Mouse (Mus musculus) left cerebral cortex, adult 18-20 months (tissue): ENCODE results near the gene Plk1. TPM values are rescaled to one million over a fixed set of nuclear protein-coding genes. Genes with fewer than 3 reads are reported as not detected.

ENCODE experiments used
- DNase-seq, 2 experiments: peaks; one replicate each; pipeline ENCODE4 v3.0.0; 2021 to 2022; ENCODE audit warnings: low spot score in 2 of 2, mixed read lengths in 1 of 2
- long read RNA-seq, 2 experiments: library from polyadenylated mRNA; stranded (forward); transcript quantifications; one replicate each; pipeline ENCODE4 v2.0.0; 2021
- total RNA-seq, 2 experiments: library from RNA; stranded (reverse); gene quantifications; 2 replicates each; pipeline ENCODE4 v1.2.3; 2021

The Plk1 gene
- 1 to 10 TPM; 1.0 to 1.4 TPM for total RNA-seq
- long read RNA-seq, experiment 1: 0 reads
- long read RNA-seq, experiment 2, partial matches to known transcripts: 0 of 1 reads
- long read RNA-seq, experiment 2, other reads (novel, unspliced or antisense): 1 of 1 reads

- DNase-seq: peak; percentile 82 to 86
Observed at GRCm38 (mm10) chr7:122158915-122159902, at the start of gene Plk1. Gene Plk1 (plus strand): TSS chr7:122159439.

GRCm38 (mm10) chr7:122123518-122123917 is 35.7 kb upstream of the Plk1 start:
- DNase-seq: no peak

GRCm38 (mm10) chr7:122125636-122126035 is 33.6 kb upstream of the Plk1 start:
- no peak for DNase-seq

DNA sequence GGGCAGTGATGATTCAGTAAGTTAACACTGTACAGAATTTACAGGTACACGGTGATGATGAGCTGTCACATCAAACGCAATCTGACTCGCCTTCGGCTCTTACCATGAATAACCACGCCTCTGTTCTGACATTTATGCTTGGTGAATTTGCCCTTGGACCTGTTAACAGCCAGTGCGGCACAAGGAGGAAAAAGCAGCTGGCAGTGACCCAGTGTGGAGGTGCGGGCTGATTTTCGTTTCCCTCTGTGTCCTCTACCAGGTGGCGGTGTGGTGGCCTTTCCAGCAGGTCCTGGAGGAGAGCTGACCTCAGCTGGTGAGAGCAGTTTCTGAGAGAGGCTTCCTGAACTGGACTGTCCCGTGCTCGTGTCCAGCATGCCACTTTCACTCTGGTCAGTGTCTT is 32.3 kb upstream of the Plk1 start:
- DNase-seq: no peak

GRCm38 (mm10) chr7:122131834-122132233 is 27.4 kb upstream of the Plk1 start:
- DNase-seq: no peak

- DNase-seq: peak; percentile 98 to 100
Observed at GRCm38 (mm10) chr7:122132497-122133337, 26.5 kb upstream of the Plk1 start, which contains the start of the genes Palb2 and Dctn5. Gene Palb2 (minus strand): TSS chr7:122132985. Gene Dctn5 (plus strand): TSS chr7:122133041.

- no peak for DNase-seq
Observed at GRCm38 (mm10) chr7:122133338-122133625, 26.0 kb upstream of the Plk1 start.

GRCm38 (mm10) chr7:122135070-122135469 is 24.2 kb upstream of the Plk1 start:
- no peak for DNase-seq

GRCm38 (mm10) chr7:122137071-122137470 is 22.2 kb upstream of the Plk1 start:
- DNase-seq: no peak

- DNase-seq: no peak
Observed at GRCm38 (mm10) chr7:122138190-122138589, 21.0 kb upstream of the Plk1 start.

GRCm38 (mm10) chr7:122140991-122141390 is 18.2 kb upstream of the Plk1 start:
- no peak for DNase-seq

DNA sequence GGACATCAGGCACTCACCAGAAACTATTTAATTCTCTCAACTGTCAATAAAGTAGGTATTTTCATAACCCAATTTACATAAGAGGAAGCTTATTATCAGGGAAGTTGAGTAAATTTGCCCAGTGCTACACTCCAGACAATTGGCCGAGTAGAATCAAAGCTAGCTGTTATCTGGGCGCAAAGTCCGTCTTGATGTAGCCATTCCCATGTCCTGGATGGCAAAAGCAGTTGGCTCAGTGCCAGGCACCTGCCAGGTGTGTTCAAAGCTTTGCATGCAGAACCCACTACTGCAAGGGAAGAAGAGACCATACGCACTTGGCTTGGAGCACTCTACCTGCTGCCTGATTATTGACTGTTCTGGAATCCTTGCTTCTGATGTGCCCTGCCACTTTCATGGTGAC is 6.8 kb upstream of the Plk1 start:
- DNase-seq: no peak

GRCm38 (mm10) chr7:122158488-122158887 is 751 bp upstream of the Plk1 start:
- no peak for DNase-seq

DNA sequence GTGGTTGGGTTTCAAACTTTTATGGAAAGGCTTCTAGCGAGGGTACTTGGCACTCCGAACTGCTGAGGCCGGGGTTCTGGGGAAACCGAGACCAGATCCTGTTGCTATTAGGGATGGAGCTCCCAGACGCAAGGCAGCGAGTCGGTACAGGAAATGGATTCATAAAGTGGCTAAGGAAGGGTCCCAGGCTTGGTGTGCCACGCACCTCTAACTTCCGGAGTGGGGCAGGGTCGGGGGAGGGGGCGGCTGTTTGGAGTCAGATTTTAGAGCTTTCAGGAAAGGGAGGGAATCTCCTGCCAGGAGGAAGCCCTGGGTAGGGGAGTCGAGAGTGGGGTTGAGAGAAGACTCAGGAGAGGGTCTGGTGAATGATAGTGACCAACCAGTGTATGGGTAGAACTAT is 798 bp downstream of the Plk1 start:
- DNase-seq: no peak

DNA sequence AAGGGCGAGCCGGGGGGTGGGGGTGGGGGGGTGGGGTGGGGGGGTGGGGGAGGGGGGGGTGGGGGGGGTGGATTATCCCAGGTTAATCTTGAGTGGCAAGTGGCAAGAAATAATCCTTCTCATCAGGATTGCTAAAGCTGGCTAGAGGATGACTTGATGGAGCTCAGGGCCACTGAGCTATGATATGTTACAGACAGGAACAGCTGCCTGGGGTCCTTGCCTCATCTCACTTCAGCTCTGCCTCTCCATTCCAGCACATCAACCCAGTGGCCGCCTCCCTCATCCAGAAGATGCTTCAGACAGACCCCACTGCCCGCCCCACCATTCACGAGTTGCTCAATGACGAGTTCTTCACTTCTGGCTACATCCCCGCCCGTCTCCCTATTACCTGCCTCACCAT is 4.5 kb downstream of the Plk1 start:
- DNase-seq: no peak

DNA sequence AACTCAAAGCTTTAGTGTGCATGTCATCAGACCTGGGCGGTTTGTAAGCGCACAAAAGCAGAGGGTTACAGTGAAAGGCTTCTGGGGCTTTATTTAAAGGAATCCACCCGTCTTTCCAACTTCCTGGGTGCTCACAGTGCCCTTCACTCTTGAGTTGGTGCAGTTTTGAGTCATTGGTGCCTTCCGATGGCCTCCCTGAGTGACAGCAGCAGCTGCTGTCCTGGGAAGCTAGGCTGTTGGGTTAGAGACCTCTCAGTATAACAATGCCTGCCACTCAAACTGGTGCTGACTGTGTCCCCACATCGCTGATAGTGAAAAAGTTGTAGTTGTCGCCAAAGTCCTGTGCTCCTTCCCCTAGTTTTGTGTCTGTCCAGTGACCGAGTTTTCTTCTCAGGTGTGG is 8.0 kb downstream of the Plk1 start:
- no peak for DNase-seq

- no peak for DNase-seq
Observed at GRCm38 (mm10) chr7:122170705-122171104, 11.5 kb downstream of the Plk1 start.

- DNase-seq: no peak
Observed at GRCm38 (mm10) chr7:122171613-122172012, 12.4 kb downstream of the Plk1 start.

DNA sequence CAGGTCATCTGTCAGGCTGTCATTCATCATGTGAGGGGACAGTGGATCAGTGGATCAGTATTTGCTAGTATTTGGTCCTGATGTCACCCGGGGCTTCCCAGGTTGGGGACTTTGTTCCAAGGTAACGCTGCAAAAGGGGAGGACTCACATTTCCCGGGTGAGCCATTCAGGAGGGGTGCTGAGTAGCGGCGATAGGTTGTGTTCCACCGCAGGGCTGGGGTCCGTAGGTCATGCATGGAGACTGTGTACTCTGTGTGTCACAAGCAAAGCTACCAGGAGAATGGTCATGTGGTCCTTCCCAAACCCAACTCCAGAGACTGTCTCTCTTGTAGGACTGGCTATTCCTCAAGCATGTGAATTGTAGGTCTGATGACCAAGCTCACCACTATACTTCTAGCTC is 21.5 kb downstream of the Plk1 start:
- DNase-seq: no peak

DNA sequence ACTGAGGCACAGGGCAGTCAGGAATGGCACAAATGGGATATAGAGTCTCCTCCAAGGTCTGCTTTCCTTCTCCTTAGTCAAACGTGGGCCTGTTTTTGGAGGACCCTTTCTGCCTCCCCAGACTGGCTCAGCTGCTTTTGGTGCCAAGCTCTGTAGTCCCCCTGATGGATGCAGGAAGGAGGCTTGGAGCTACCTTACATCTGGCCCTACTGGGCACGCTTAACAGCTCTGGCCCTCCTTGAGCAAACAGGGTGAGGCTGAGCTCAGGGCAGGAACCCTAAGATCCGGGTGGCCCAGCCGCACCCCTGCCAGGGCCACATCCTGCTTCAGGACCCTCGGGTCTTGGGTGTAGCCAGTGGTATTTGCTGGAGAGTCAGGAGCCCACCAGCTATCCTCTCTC is 25.3 kb downstream of the Plk1 start:
- DNase-seq: no peak

DNA sequence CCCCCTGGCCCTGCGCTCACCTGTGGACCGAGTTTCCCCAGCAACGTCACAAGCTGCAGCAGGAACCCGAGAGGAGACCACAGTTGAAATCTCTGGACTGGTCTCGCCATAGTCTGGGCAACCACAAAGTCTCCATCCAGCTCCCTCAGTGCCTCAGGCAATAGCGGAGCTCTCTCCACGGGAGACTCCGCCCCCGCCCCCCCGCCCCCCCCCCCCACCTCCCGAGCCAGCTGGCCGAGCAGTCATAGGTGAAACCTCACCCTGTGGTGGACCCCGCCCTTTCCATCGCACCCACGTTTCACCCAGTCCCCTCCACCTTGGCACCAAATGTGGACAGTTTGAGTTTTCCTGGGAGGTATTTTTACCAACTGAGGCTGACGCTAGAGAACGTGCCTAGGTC is 26.8 kb downstream of the Plk1 start, which contains the start of gene Ern2:
Gene Ern2 (minus strand): TSS at position 165 of the 400 bp plus-strand sequence.
- DNase-seq: no peak

DNA sequence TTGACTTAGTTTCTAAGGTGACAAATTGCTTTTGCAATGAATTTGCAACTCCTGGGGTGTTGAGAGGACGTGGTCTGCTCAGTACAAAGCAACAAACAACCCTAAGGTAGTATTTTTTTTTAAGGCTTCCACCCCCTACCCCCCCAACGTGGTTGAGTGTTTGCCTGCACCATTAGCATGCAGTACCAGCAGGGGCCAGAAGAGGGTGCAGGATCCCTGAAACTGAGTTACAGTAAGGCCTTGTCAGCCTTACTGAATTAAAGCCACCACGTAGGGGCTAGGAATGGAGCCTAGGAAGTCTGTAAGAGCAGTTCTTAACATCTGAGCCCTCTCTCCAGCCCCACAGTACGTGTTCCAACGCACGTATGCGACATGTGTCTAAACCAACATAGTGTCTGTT is 30.2 kb downstream of the Plk1 start:
- peak in 1 of 2 experiments; percentile 33 for DNase-seq
